Mouse (Mus musculus): Measurements from ENCODE around the gene Hhat. TPM values are rescaled to one million over a fixed set of nuclear protein-coding genes. Genes with fewer than 3 reads are reported as not detected.

Gene Hhat
- total and polyA plus RNA-seq, 3 experiments, result 1.6 to 2.8 (median 2.1) TPM

GRCm38 (mm10) chr1:192778206-192778605 lies 7.2 kb upstream of the Hhat start:
- TF ChIP-seq EP300 (IDR thresholded peaks at IDR 0.05; ENCODE audit: insufficient read depth, low read depth, low read length) (no peak), CTCF (IDR thresholded peaks at IDR 0.05) (no peak), POLR2A (IDR thresholded peaks at IDR 0.05; ENCODE audit: insufficient read depth, low read depth, low read length) (no peak)
- Histone ChIP-seq H3K9ac (ENCODE audit: low read depth, low read length) (no peak overlapping the region), H3K4me1 (ENCODE audit: control insufficient read depth, insufficient read depth, low read length) (no peaks in the 10 kb centered on the region; the same call in 1 of the 2 replicates), H3K4me3 (no peak overlapping the region), H3K79me2 (replicated peaks; ENCODE audit: control insufficient read depth, insufficient read depth, low read length) (no peaks in the 10 kb centered on the region), H3K36me3 (ENCODE audit: control insufficient read depth, insufficient read depth, low read length) (no peaks in the 10 kb centered on the region), H3K27ac (no peak overlapping the region), H3K27me3 (ENCODE audit: control insufficient read depth, insufficient read depth, low read length) (no peaks in the 10 kb centered on the region)
- intact Hi-C loops (cut with DNase I), result no loop called here
- no peak for DNase-seq
- WGBS, result 80% methylated on average over 4 of the region's 4 CpGs

GRCm38 (mm10) chr1:192770130-192770494 lies 911 bp downstream of the Hhat start:
- H3K36me3 ChIP-seq (ENCODE audit: control insufficient read depth, insufficient read depth, low read length), result no peaks in the 10 kb centered on the region
- H3K27me3 ChIP-seq (ENCODE audit: control insufficient read depth, insufficient read depth, low read length), result no peaks in the 10 kb centered on the region
- TF ChIP-seq CTCF (IDR thresholded peaks at IDR 0.05) (no peak), EP300 (IDR thresholded peaks at IDR 0.05; ENCODE audit: insufficient read depth, low read depth, low read length) (no peak), POLR2A (IDR thresholded peaks at IDR 0.05; ENCODE audit: insufficient read depth, low read depth, low read length) (no peak)
- peaks cover 2% of the 10 kb centered on the region for H3K4me1 ChIP-seq (ENCODE audit: control insufficient read depth, insufficient read depth, low read length)
- H3K27ac ChIP-seq, result peak overlapping the region; percentile 91
- intact Hi-C loops (cut with DNase I), result no loop called here
- 15% methylated on average over 10 of the region's 10 CpGs for WGBS
- H3K9ac ChIP-seq (ENCODE audit: low read depth, low read length), result peak overlapping the region; percentile 98
- peak in 1 of 2 experiments; percentile 37 for DNase-seq
- H3K79me2 ChIP-seq (replicated peaks; ENCODE audit: control insufficient read depth, insufficient read depth, low read length), result no peaks in the 10 kb centered on the region
- peak overlapping the region; percentile 67 for H3K4me3 ChIP-seq

GRCm38 (mm10) chr1:192765531-192765930 lies 5.5 kb downstream of the Hhat start:
- intact Hi-C loops (cut with DNase I), result no loop called here
- Histone ChIP-seq H3K27me3 (ENCODE audit: control insufficient read depth, insufficient read depth, low read length) (no peaks in the 10 kb centered on the region), H3K79me2 (replicated peaks; ENCODE audit: control insufficient read depth, insufficient read depth, low read length) (no peaks in the 10 kb centered on the region), H3K27ac (no peak overlapping the region), H3K4me3 (no peak overlapping the region), H3K9ac (ENCODE audit: low read depth, low read length) (no peak overlapping the region), H3K4me1 (ENCODE audit: control insufficient read depth, insufficient read depth, low read length) (peaks cover 4% of the 10 kb centered on the region), H3K36me3 (ENCODE audit: control insufficient read depth, insufficient read depth, low read length) (peaks cover 2% of the 10 kb centered on the region; the same call in 1 of the 2 replicates)
- TF ChIP-seq CTCF (IDR thresholded peaks at IDR 0.05) (no peak), EP300 (IDR thresholded peaks at IDR 0.05; ENCODE audit: insufficient read depth, low read depth, low read length) (no peak), POLR2A (IDR thresholded peaks at IDR 0.05; ENCODE audit: insufficient read depth, low read depth, low read length) (no peak)
- 72% methylated on average over 4 of the region's 4 CpGs for WGBS
- no peak for DNase-seq

- H3K79me2 ChIP-seq (replicated peaks; ENCODE audit: control insufficient read depth, insufficient read depth, low read length), result no peaks in the 10 kb centered on the region
- WGBS, result 78% methylated on average over 2 of the region's 2 CpGs
- peaks cover 2% of the 10 kb centered on the region; the same call in 1 of the 2 replicates for H3K36me3 ChIP-seq (ENCODE audit: control insufficient read depth, insufficient read depth, low read length)
- peaks cover 1% of the 10 kb centered on the region; the same call in 1 of the 2 replicates for H3K4me1 ChIP-seq (ENCODE audit: control insufficient read depth, insufficient read depth, low read length)
- H3K27ac ChIP-seq, result no peak overlapping the region
- no peak overlapping the region for H3K4me3 ChIP-seq
- H3K9ac ChIP-seq (ENCODE audit: low read depth, low read length), result no peak overlapping the region
- H3K27me3 ChIP-seq (ENCODE audit: control insufficient read depth, insufficient read depth, low read length), result no peaks in the 10 kb centered on the region
- DNase-seq, result no peak
- TF ChIP-seq CTCF (IDR thresholded peaks at IDR 0.05) (no peak), EP300 (IDR thresholded peaks at IDR 0.05; ENCODE audit: insufficient read depth, low read depth, low read length) (no peak), POLR2A (IDR thresholded peaks at IDR 0.05; ENCODE audit: insufficient read depth, low read depth, low read length) (no peak)
- intact Hi-C loops (cut with DNase I), result no loop called here
Observed at GRCm38 (mm10) chr1:192764547-192764946, 6.5 kb downstream of the Hhat start.

GRCm38 (mm10) chr1:192762946-192763933 lies 7.8 kb downstream of the Hhat start:
- intact Hi-C loops (cut with DNase I), result no loop called here
- peak in 1 of 2 experiments; percentile 46 for DNase-seq
- no peak for TF ChIP-seq CTCF (IDR thresholded peaks at IDR 0.05)
- no peak for TF ChIP-seq POLR2A (IDR thresholded peaks at IDR 0.05; ENCODE audit: insufficient read depth, low read depth, low read length)
- TF ChIP-seq EP300 (IDR thresholded peaks at IDR 0.05; ENCODE audit: insufficient read depth, low read depth, low read length), result peak; percentile 87; the same call in 1 of the 2 replicates

GRCm38 (mm10) chr1:192756674-192757073 lies 14.3 kb downstream of the Hhat start:
- peaks cover 4% of the 10 kb centered on the region for H3K4me1 ChIP-seq (ENCODE audit: control insufficient read depth, insufficient read depth, low read length)
- peak overlapping the region; percentile 66 for H3K27ac ChIP-seq
- intact Hi-C loops (cut with DNase I), result no loop called here
- DNase-seq, result peak in 1 of 2 experiments; percentile 13
- peaks cover 4% of the 10 kb centered on the region; the same call in 1 of the 2 replicates for H3K36me3 ChIP-seq (ENCODE audit: control insufficient read depth, insufficient read depth, low read length)
- no peaks in the 10 kb centered on the region for H3K79me2 ChIP-seq (replicated peaks; ENCODE audit: control insufficient read depth, insufficient read depth, low read length)
- no peaks in the 10 kb centered on the region for H3K27me3 ChIP-seq (ENCODE audit: control insufficient read depth, insufficient read depth, low read length)
- H3K4me3 ChIP-seq, result no peak overlapping the region
- TF ChIP-seq EP300 (IDR thresholded peaks at IDR 0.05; ENCODE audit: insufficient read depth, low read depth, low read length) (0 out of 2 replicates have a peak, but pooled peaks have one; percentile 55), POLR2A (IDR thresholded peaks at IDR 0.05; ENCODE audit: insufficient read depth, low read depth, low read length) (peak; percentile 46; the same call in 1 of the 2 replicates), CTCF (IDR thresholded peaks at IDR 0.05) (no peak)
- WGBS, result 60% methylated on average over 7 of the region's 7 CpGs
- no peak overlapping the region for H3K9ac ChIP-seq (ENCODE audit: low read depth, low read length)

More at GRCm38 (mm10) chr1:192762946-192763933, 7.8 kb downstream of the Hhat start:
- WGBS, result 39% methylated on average over 7 of the region's 7 CpGs
- Histone ChIP-seq H3K4me1 (ENCODE audit: control insufficient read depth, insufficient read depth, low read length) (peaks cover 1% of the 10 kb centered on the region; the same call in 1 of the 2 replicates), H3K4me3 (no peak overlapping the region), H3K27ac (peak overlapping the region; percentile 46), H3K36me3 (ENCODE audit: control insufficient read depth, insufficient read depth, low read length) (peaks cover 2% of the 10 kb centered on the region; the same call in 1 of the 2 replicates), H3K79me2 (replicated peaks; ENCODE audit: control insufficient read depth, insufficient read depth, low read length) (no peaks in the 10 kb centered on the region), H3K27me3 (ENCODE audit: control insufficient read depth, insufficient read depth, low read length) (no peaks in the 10 kb centered on the region), H3K9ac (ENCODE audit: low read depth, low read length) (no peak overlapping the region)
